Mouse (Mus musculus) urinary bladder, postnatal 14 days (tissue): ENCODE results near the gene Fam120a.

Experiments
- DNase-seq: peaks from one replicate; pipeline ENCODE4 v3.0.0; 2021; ENCODE audit warnings: low spot score

Gene Fam120a

DNA sequence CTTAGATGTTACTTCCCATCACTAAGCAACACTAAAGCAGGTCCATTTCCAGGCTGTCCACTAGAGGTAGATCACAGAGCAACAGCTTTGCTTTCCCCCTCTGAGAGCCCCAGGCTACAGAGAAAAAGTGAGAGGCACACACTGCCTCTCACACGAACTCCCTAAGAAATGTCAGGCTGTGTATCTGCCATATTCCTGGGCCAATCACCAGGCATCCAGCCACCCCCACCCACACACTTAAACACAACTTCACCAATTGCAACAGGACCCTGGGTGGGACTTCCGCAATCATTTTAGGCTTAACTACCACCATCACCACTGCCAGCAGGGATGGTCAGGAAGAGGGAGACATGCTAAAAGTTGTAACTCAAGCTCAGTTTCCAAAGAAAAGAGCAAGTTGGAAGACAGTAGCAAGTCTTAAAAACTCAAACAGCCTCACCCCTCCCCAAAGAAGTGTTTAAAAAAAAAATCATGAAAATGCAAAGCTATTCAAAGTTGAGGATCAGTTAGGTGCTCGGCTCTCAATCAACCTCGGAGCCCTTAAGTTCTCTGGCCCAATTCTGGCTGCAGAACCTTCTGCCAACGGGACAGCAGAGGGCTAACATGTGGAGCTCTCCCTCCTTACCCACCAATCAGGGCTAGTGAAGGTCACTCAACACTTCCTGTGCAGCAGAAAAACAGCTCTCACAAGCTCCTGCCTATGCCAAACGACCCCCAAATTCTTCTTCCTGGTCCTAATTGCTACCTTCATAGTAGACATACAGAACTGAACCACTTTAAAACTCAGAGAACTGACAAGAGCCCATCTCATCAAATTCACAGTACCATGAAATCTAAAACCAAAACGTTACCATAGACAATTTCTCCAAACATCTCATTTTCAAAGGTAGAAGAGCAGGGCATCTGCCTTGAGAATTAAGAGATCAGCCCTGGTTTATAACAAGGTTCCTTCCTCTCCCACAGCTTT, 2.0 kb downstream of the Fam120a start:
- peak; percentile 78 for DNase-seq

DNA sequence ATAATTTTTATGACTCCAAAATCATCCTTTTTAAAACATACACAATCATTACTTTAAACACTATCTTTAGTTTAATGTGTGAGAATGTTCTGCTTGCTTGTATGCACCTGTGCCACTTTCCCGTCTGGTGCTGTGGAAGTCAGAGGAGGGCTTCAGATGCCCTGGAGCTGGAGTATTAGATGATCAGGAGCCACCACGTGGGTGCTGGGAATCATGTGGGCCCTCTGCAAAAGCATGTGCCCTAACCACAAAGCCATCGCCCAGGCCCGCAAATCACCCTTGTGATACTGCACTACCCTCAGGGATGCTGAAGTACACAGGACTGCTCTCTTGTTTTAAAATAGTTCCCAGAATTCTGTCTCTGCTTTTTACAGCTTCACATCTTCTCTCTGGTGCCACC, 3.0 kb downstream of the Fam120a start:
- no peak for DNase-seq

DNA sequence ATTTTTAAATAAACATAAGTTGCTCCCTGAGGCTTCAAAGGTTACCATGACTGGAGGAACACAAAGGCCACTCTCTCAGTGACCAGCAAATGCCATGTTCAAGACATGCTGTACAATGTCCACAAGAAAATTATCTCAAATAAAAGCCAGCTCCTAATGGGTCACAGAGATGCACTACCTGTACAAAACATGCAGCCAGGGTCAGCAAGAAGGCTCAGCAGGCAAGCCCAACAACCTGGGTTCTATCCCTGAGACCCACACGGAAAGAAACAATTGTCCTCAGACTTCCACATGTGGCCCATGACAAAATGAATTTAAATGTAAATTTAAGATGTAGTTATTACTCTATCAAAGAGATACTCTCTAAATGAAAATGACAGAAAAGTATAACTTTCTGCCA, 4.7 kb downstream of the Fam120a start:
- no peak for DNase-seq

GRCm38 (mm10) chr13:48962519-48962918, 5.3 kb downstream of the Fam120a start:
- no peak for DNase-seq

DNA sequence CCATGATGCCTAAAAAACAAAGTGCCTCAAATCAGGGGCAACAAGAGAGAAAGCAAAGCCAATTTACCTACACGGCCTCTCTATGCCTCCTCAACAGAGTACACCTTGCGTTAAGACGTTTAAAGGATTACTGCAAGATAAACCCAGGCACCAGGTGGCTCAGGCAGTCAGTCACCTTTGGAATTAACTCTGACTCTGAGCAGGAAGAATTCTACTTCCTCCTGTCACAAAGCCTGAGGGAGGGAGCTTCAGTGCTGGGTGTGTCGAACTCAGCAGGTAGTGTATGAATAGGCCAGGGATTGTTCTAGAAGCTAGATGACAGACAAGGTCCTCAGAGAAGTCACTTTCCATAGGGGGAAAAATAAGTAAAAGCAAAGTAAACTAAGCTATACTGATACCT, 9.2 kb downstream of the Fam120a start:
- no peak for DNase-seq

DNA sequence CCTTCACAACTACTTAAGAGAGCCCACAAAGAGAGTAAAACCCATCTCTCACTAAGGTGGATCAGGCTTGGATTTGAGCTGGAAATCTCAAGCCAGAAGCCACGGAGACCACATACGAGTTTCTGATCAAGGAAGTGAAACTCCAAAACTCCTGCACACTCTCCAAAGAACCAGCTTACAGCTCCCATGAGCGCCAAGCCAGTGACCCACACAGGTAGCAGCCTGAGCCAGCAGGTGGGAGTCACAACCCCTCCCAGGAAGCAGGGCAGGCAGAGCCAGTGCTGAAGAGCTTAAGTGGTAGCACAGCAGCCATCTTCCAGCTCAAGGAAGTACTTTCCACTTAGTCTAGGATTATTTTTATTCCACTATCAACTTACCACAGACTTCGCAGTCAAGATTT, 13.0 kb downstream of the Fam120a start:
- no peak for DNase-seq

DNA sequence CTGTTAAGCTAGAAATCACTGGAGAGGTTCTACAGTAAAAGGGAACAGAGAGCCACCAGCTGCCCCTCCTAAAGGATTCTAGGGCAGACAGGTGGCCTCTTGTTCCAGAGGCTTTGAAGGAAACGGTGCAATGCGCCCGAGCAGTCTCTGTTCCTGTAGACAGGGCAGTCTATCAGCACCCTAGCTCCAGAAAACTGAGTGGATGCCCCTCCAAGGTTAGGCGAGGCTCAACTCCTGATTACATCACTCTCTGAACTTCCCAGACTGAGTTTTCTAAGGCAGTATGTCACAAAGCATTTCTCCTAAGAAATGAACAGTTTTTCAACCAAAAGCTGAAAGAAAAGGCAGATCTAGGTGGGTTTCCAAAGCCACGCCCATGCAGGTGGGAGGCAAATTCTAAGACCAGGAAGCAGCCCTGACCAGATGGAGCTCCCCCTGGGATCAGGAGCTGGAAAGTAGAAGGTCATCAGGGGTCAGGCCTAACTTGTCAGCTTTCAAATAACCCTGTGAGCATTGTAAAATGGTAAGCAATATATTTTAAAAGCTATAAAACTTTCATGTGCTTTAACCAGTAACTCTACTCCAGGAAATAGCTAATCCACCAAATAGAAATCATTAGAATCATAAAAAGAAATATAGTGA, 17.1 kb downstream of the Fam120a start:
- DNase-seq, result no peak

DNA sequence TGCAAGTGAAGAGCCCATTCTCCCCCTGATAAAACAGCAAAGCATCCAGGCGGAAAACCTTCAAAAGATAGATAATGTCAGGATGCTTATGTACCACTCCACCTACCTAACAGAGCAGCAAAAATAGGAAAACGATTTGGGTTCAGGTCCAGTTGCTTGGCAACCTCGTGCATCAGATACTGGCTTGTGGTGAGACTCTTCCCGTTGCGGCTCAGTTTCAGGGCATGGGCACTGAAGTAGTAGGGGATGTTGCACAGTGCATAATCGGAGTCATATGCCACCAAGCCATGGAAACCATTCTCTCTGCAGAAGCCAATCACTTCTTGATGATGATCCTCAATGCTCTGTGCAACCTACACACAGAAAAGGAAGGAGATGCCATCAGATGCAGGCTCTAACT, 18.9 kb downstream of the Fam120a start:
- DNase-seq, result no peak

DNA sequence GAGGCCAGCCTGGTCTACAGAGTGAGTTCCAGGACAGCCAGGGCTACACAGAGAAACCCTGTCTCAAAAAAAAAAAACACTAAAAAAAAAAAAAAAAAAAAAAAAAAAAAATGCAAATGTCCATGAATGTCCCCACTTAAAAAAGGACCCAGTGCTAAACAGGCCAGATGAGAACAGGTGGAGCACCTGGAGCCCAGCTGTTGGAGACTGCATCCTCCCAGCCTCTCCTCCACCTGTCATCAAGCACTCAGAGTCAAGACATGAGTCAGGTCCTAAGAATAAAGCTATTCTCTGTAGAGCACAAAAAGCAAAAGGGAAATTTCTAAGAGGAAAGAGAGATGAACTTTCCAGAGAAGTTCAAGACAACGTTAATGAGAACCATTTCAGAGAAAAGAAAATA, 23.2 kb downstream of the Fam120a start:
- no peak for DNase-seq

DNA sequence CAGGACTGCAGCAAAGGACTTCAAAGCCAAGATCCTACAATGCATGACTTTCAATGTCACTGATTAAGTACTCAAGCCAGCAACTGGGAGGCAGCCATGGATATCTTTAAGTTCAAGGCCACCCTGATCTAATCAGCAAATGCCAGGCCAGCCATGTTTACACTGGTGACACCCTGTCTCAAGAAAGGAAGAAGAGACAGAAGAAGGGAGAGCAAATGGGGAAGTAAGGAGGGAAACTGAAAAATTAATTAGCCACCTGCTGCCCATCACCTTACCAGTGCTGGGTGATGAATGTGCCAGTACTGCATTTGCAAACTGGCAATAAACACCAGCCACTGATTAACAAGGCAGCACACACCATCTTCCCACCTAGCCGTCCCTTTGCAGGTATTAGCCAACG, 25.3 kb downstream of the Fam120a start:
- DNase-seq, result no peak

DNA sequence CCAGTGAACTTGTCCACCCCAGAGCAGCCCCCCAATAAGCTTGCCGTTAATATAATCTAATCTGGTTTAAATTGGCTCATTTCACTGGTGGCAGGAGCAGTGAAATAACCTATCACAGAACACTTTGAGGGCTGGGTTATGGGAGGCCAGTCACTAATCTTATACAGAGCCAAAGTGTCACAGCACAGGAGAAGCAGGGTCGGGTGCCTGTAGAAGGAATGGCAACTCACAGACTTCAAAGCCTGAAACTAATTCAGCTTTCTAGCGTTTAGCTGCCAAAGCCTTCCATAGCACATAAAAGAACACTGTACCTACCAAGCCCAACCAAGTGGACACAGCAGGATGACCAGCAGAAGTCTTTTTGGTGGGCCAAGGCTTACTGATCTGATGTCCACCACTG, 26.0 kb downstream of the Fam120a start:
- no peak for DNase-seq

- no peak for DNase-seq
Measured at GRCm38 (mm10) chr13:48934597-48934996, 33.2 kb downstream of the Fam120a start.

DNA sequence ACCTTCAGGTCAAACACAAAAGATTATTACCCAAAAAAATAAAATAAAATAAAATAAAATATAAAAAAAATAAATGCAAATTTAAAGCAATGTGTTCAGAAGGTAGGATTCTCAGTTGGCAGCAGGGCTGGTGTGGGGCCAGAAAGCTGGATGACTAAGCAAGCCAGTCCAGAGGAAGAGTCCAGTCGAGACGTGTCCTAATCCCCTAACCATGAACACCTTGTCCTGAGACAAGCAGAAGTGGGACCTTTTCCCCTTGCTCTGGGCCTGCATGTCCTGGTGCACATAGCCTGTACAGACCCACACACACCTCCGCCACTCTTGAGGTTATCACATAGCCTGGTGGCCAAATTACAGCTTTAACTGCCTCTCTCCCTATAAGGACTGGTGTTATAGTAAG, 35.1 kb downstream of the Fam120a start:
- DNase-seq, result no peak

GRCm38 (mm10) chr13:48931687-48932086, 36.1 kb downstream of the Fam120a start:
- no peak for DNase-seq

DNA sequence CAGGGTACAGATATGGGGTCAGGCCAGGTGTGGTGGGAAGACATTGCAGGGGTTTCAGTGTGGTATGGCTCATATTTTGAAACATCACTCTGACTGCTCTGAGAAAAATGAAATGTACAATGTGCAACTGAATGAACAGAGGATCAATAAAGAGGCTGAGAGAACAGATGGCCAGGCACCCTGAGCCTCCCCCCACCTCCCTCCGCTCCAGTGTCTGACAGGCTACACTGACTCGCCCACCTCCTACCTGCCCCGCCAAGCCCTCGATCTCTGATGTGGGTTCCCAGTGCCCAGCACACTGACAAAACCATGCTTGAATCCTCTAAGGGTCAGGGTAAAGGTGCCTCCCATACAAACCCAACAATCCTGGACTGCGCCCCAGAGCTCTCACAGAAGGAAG, 36.6 kb downstream of the Fam120a start:
- DNase-seq, result no peak

- no peak for DNase-seq
Measured at GRCm38 (mm10) chr13:48929535-48930110, 38.2 kb downstream of the Fam120a start.

DNA sequence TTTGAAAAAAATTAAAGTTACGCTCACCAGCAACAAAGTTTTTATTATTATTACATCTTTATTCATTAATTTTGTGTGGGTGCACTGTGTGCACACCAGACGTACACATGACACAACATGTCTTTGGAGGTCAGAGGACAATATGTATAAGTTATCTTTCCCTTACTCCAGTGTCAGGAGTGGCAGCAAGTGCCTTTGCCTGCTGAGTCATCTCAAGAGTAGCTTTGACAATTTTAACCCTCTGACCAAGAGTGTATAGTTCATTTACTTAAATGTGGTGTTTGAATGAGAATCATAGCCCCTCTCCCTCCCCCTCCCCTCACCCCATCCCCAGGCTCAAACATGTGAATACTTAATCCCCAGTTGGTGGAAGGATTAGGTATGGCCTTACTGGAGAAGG, 40.2 kb downstream of the Fam120a start:
- DNase-seq, result no peak

DNA sequence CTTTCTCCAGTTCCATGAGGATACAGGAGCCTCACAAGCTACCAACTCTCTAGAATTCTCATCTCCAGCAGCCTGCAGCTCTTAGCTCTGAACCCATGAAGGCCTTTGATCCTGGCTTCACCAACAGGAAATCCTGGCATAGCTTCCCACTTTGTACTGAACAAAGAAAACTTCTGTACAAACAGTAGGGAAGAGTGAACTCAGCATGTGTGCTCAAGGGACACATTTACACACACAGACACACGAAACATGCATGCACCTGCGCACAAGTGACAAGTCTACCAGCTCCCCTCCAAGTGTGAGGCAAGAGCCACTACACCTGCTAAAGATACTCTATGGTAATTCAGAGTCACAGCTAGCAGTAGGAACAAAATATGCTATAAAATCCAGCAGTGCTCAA, 45.1 kb downstream of the Fam120a start:
- DNase-seq, result no peak

DNA sequence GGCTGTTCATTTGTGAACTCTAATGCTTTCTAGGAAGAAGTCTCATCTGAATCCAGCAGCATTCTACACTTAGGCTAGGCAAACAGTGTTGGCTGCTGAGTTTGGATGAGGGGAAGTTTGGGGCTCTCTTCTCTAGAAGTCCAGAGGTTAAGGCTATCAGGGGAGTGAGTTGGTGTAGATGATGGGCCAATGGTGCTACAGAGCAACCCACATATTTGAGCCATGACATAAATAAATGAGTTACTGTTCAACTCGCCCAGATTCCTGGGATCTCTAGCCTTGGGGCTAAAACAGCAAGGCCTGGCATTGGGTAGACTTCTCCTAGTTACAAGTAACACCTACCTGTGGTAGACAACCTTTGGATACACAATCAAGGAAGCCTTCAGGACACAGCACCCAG, 46.6 kb downstream of the Fam120a start:
- DNase-seq, result no peak

GRCm38 (mm10) chr13:48919756-48920415, 47.9 kb downstream of the Fam120a start:
- DNase-seq, result no peak

DNA sequence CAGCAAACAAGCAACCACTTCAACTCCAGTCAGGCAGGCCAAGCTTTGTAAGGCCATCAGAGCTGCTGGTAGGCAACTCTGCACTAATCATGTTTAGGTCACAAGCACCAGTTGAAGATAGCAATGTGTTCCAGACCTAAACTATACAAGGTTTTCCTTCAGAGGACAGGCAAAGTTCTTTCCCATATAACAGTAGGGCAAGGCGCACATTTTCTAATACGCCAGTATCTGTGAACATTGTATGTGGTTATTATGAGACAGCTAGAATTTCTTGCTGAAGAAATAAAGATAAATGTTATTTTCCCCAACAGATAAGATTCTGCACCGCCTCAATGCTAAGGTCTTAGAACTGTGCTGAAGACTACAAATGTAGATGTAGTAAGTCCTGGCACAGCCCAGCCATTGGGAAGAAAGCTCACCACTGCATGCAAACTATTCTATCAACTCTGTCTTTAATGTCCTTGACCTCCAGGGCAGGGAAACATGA, 50.7 kb downstream of the Fam120a start:
- DNase-seq, result no peak

- DNase-seq, result peak; percentile 41
Measured at GRCm38 (mm10) chr13:48913680-48914079, 54.1 kb downstream of the Fam120a start.
